Comparison of ENCODE assay signal across 8 mouse cellular contexts in the genomic region with DNA sequence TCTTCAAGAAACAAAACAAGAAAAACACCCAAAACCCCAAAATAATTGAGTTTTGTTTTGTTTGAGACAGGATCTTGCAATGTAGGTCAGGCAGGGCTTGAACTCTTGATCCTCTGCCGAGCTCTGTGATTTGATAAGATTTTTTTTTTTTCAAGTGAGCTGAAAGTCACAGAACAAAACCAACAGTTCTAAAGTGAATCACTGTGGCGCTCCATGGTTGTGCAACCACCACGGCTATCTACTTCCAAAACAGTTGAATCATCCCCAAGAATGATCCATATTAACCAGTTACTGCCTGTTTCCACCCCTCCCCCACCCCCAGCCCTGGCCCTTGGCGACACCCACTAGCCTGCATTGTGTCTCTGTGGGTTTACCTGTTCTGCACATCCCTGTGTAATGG. TPM values are rescaled to one million over a fixed set of nuclear protein-coding genes. Genes with fewer than 3 reads are reported as not detected.
DNase-seq lines count a peak whose midpoint lies in the region; ATAC-seq lines count a peak whose summit lies in the region.

No protein-coding gene starts in this region.

- H3K9me3 ChIP-seq in forebrain, embryonic 12.5 days = no peaks in the 10 kb centered on the region
- no peaks in the 10 kb centered on the region for H3K9me3 ChIP-seq in liver, embryonic 12.5 days (replicated peaks)

- peaks cover 19% of the 10 kb centered on the region for H3K4me1 ChIP-seq in forebrain, embryonic 12.5 days
- H3K4me1 ChIP-seq in liver, embryonic 12.5 days = peaks cover 43% of the 10 kb centered on the region

- DNase-seq in heart, adult 11 months = peak; percentile 91
- DNase-seq in heart, postnatal 25 days (ENCODE audit: low spot score) = no peak
- DNase-seq in 3T3-L1 (ENCODE audit: low read depth, low spot score) = peak; percentile 82
- DNase-seq in right cerebral cortex, postnatal 4 days = no peak
- no peak for DNase-seq in spleen, postnatal 10 days (ENCODE audit: low spot score in 2 of 2)
- DNase-seq in layer of hippocampus, adult 11-12 months (ENCODE audit: low spot score) = no peak

- peak overlapping the region; percentile 95 for H3K4me3 ChIP-seq in forebrain, embryonic 12.5 days (replicated peaks)
- peak overlapping the region; percentile 99; the same call in 1 of the 2 replicates for H3K4me3 ChIP-seq in liver, embryonic 12.5 days

- no peaks in the 10 kb centered on the region for H3K27me3 ChIP-seq in forebrain, embryonic 12.5 days
- no peaks in the 10 kb centered on the region for H3K27me3 ChIP-seq in liver, embryonic 12.5 days (replicated peaks)

- 0 out of 2 replicates have a peak, but pooled peaks cover 4% of the 10 kb centered on the region for H3K36me3 ChIP-seq in forebrain, embryonic 12.5 days (replicated peaks)
- H3K36me3 ChIP-seq in liver, embryonic 12.5 days = peaks cover 30% of the 10 kb centered on the region; the same call in 1 of the 2 replicates

- H3K9ac ChIP-seq in forebrain, embryonic 12.5 days = peak overlapping the region; percentile 81; the same call in 1 of the 2 replicates
- H3K9ac ChIP-seq in liver, embryonic 12.5 days = peak overlapping the region; percentile 89; the same call in 1 of the 2 replicates

- H3K27ac ChIP-seq in forebrain, embryonic 12.5 days = no peak overlapping the region
- 0 out of 2 replicates have a peak overlapping the region, but pooled peaks have one; percentile 57 for H3K27ac ChIP-seq in liver, embryonic 12.5 days

- 93% methylated on average over 4 of the region's 4 CpGs for WGBS in forebrain, embryonic 12.5 days
- WGBS in liver, embryonic 12.5 days (ENCODE audit: insufficient replicate concordance) = 58% methylated on average over 4 of the region's 4 CpGs

- intact Hi-C loops in heart, postnatal 25 days (cut with DNase I) = no loop called here

- no peak for ATAC-seq in forebrain, embryonic 12.5 days (ENCODE audit: low FRiP score)
- ATAC-seq in liver, embryonic 12.5 days = no peak

- H3K4me2 ChIP-seq in forebrain, embryonic 12.5 days = peak overlapping the region; percentile 97; the same call in 1 of the 2 replicates
- peak overlapping the region; percentile 95 for H3K4me2 ChIP-seq in liver, embryonic 12.5 days

RNA-seq across cellular contexts. Expression of gene Wbp1l, which starts 1.5 kb away (rescaled TPM):
- 10 to 100 TPM; 48.5 to 54.4 TPM for total RNA-seq in heart, postnatal 25 days (2021)
- 43.2 and 44.5 TPM in 2 replicates for polyA plus RNA-seq in forebrain, embryonic 12.5 days (2016; fragmentation: Nextera tagmentation; extraction: Ambion mirVana)
- polyA plus RNA-seq in liver, embryonic 12.5 days (2016; fragmentation: Nextera tagmentation; extraction: Ambion mirVana) = 24.4 and 24.9 TPM in 2 replicates

RNA-seq across cellular contexts. Expression of gene Sfxn2, which starts 27.2 kb away (rescaled TPM):
- total RNA-seq in heart, postnatal 25 days (2021) = 1 to 10 TPM; 3.1 to 4.2 TPM
- 12.2 and 14.6 TPM in 2 replicates for polyA plus RNA-seq in forebrain, embryonic 12.5 days (2016; fragmentation: Nextera tagmentation; extraction: Ambion mirVana)
- polyA plus RNA-seq in liver, embryonic 12.5 days (2016; fragmentation: Nextera tagmentation; extraction: Ambion mirVana) = 18.5 and 18.9 TPM in 2 replicates

RNA-seq across cellular contexts. Expression of gene Arl3, which starts 27.4 kb away (rescaled TPM):
- 10 to 100 TPM; 33.2 to 37.0 TPM for total RNA-seq in heart, postnatal 25 days (2021)
- 216 and 224 TPM in 2 replicates for polyA plus RNA-seq in forebrain, embryonic 12.5 days (2016; fragmentation: Nextera tagmentation; extraction: Ambion mirVana)
- 37.2 and 38.4 TPM in 2 replicates for polyA plus RNA-seq in liver, embryonic 12.5 days (2016; fragmentation: Nextera tagmentation; extraction: Ambion mirVana)

Comparison
In these comparisons a context has a peak if more than half of its experiments do, and no peak if none do; other contexts are left out.
1. DNase-seq: peak in heart, adult 11 months (single experiment) and 3T3-L1 (single experiment); none in heart, postnatal 25 days (single experiment), right cerebral cortex, postnatal 4 days (single experiment), spleen, postnatal 10 days (0 of 2) and layer of hippocampus, adult 11-12 months (single experiment).